Mouse (Mus musculus): Measurements from ENCODE around the gene Spg21. TPM values are rescaled to one million over a fixed set of nuclear protein-coding genes. Genes with fewer than 3 reads are reported as not detected.

Spg21 gene
- total RNA-seq, 2 experiments from 2014 or later = 80.8 to 107 TPM

- ATAC-seq (ENCODE audit: poor library complexity, severe bottlenecking) = peak; percentile 67
Observed at GRCm38 (mm10) chr9:65472769-65473168, 12.0 kb downstream of the Spg21 start.

- ATAC-seq (ENCODE audit: poor library complexity, severe bottlenecking) = no peak
Observed at GRCm38 (mm10) chr9:65479158-65479557, 18.4 kb downstream of the Spg21 start.

DNA sequence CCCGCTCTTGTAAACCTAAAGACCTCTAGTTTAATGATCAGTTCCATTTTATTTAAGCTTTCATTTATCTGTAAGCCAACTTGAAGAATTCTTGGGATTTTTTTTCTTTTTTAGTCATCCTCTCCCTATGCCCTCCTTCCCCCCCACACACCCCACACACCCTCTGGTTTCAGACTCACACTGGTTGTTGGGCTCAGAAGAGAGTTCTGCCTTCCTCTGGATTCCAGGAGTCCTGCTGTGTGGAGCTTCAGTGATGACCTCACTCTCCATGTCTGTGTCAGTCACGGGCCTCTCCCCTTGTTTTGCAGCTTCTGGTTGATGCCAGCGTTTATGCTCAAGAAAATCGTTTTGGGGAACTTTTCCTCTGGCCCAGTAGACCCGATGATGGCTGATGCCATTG lies 19.3 kb downstream of the Spg21 start:
- ATAC-seq (ENCODE audit: poor library complexity, severe bottlenecking) = no peak

DNA sequence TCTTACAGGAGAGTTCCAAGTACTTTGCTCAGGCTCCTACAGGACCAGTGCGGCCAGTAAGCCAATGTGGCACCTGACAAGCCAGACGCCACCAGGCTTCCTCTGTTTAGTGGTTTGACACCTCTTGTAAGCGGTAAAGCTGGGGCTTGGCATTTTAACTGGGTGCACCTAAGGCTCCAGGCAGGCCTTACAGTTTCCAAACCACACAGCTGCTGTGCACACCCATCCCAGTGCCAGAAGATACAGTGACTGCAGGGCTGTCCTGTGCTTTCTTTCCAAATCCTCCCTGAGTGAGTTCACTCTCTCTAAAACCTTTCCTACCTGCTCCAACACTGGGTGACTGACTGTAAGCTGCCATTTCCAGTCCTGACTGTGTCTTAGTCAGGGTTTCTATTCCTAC lies 30.7 kb downstream of the Spg21 start:
- ATAC-seq (ENCODE audit: poor library complexity, severe bottlenecking) = no peak

DNA sequence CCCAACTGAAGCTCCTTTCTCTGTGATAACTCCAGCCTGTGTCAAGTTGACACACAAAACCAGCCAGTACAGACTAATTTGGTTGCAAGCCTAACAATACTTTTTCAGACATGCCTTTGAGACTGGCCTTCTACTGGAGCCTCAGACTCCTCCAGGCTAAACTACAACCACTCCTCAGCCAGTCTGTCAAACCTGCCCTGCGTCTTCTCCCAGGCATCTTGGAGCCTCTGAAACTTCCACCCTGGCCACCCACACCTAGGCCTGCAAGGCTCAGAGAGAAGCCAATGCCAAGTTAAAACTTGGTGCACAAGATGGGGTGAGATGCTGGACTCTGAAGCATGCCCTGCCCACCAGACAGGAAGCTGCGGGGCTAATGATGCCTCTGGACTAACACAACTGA lies 31.6 kb downstream of the Spg21 start:
- no peak for ATAC-seq (ENCODE audit: poor library complexity, severe bottlenecking)

- peak; percentile 88 for ATAC-seq (ENCODE audit: poor library complexity, severe bottlenecking)
Observed at GRCm38 (mm10) chr9:65492851-65493250, 32.1 kb downstream of the Spg21 start.

- no peak for ATAC-seq (ENCODE audit: poor library complexity, severe bottlenecking)
Observed at GRCm38 (mm10) chr9:65502146-65502545, 41.4 kb downstream of the Spg21 start.

DNA sequence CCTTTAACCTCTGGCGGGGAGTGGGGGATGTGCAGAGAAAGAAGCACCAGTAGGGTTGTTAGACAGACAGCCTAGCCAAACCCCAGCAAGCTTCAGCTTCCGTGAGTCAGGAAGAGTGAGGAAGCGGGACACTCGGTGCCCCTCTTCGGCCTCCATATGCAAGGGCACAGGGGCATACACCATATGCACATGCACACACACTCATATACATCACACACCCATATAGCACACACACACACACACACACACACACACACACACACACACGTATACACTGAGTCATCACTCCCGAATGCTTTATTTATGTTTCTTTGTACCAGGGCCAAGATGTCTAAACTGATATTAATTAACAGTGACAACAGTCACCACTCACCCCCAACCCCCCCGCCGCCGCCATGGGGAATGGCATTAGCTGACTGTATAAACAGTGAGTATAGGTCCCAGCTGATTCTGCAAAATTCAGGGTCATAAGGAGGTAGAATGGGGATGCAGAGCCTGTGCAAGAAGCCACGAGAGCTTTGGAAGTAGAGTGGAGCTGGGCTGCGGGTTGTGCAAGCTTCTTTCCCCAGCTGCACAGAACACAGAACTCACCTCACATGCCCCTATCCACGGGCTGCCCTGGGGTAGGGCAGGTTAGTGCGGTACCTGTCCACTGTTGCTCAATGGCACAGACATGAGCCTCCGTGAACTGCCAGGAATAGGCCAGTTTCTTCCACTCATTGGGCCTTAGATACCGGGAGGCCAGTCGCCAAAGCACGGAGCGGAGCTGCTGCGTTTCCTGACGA lies 42.2 kb downstream of the Spg21 start:
- ATAC-seq (ENCODE audit: poor library complexity, severe bottlenecking) = no peak

DNA sequence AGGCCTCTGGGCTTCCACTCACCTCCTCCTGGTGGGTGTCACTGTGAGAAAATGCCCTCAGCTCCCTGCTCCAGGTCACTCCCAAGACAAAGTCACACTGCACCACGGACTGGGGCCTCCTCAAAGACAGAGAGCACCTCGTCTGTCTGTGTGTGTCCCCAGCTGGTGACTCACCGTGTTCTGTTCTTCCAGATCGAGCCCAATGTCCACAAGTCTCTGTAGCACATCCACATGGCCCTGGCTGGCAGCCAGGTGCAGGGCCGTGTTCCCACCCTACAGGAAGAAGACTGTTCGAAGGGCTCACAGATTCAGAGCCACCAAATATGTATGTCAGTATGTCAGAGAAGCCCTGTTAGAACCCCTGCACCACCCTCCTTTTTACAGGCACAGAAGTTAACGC lies 47.7 kb downstream of the Spg21 start:
- no peak for ATAC-seq (ENCODE audit: poor library complexity, severe bottlenecking)

DNA sequence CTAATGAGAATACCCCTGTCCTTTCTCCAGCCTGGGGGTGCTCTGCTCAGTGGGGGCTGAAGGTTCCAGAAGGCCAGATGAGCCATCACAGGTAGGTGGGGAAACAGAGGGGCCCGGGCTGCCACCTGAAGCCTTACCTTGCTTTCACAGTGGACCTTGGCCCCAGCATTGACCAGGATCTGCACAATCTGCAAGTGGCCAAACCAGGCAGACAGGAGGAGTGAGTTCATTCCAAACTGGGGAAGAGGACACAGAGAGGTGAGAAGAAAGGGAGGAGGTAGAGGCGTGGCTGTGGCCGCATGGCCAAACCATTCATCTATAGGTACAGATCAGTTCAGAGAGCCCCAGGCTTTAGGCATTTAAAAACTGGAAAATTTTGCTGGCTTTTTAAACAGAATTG lies 51.8 kb downstream of the Spg21 start:
- no peak for ATAC-seq (ENCODE audit: poor library complexity, severe bottlenecking)

DNA sequence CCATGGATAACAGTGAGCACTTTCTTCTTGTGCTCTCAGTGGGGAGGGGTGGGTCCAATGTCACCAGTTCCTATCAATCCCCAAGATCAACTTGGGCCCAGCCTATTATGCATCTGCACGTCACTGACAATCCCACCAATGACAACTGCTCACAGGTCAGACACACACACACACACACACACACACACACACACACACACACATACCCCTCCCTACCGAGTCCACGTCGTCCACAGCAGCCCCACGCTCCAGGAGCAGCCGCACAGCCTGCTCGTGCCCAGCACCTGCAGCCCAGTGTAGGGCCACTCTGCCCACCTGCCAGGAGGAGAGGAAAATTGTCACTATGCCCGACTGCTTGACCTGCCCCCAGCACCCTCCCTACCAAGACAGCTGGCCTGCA lies 53.7 kb downstream of the Spg21 start:
- no peak for ATAC-seq (ENCODE audit: poor library complexity, severe bottlenecking)

DNA sequence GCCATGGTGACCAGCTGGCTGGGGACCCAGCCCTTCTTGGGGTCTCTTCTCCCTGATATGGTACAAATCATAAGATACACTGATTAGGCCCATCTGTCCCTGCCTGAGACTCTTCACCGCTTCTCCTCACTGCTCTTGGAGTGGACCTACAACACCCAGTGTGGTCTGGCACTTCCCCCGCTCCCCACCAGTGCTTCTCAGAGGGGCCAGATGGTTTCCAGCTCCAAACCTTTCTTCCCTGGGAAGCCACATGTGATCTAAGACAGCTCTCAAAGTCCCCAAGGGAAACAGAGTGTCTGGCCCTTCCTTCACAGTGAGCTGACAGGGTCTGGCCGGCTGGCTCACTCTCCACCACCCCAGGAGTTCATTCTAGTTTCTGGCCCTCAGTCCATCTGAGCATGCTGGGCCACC lies 54.1 kb downstream of the Spg21 start:
- no peak for ATAC-seq (ENCODE audit: poor library complexity, severe bottlenecking)

DNA sequence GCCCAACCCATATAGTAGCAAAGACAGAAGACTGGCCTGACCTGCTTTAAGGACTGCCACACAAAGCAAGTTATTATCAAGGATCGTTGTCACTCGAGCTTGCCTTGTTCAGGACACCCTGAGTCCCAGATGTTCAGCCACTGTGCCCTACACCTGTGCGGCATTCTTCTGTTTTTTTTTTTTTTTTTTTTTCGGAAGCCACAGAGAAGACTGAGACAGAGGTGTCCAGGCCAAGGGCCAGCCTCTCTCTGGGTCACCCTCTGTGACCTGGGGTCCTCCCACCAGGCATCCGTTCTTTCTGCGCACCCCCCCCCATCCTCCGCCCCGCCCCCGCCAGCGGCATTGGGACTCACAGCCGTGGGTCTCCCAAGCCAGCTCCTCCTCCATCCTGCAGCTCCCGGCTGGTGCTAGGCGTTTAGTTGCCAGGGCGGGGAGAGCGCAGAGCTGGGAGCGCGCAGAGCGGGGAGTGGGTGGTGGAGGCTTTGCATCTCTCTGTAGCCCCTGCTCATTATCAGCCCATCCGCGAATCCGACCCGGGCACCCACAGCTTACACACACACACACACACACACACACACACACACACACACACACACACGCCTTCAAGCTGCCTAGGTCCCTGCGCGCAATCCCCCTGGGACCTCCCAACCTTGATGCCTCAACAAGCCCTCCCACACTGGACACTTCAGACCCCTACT lies 59.2 kb downstream of the Spg21 start, which contains the start of gene Ankdd1a:
Ankdd1a (minus strand) TSS at position 387 of the 698 bp plus-strand sequence.
- no peak for ATAC-seq (ENCODE audit: poor library complexity, severe bottlenecking)

- no peak for ATAC-seq (ENCODE audit: poor library complexity, severe bottlenecking)
Observed at GRCm38 (mm10) chr9:65520505-65520876, 59.7 kb downstream of the Spg21 start.

DNA sequence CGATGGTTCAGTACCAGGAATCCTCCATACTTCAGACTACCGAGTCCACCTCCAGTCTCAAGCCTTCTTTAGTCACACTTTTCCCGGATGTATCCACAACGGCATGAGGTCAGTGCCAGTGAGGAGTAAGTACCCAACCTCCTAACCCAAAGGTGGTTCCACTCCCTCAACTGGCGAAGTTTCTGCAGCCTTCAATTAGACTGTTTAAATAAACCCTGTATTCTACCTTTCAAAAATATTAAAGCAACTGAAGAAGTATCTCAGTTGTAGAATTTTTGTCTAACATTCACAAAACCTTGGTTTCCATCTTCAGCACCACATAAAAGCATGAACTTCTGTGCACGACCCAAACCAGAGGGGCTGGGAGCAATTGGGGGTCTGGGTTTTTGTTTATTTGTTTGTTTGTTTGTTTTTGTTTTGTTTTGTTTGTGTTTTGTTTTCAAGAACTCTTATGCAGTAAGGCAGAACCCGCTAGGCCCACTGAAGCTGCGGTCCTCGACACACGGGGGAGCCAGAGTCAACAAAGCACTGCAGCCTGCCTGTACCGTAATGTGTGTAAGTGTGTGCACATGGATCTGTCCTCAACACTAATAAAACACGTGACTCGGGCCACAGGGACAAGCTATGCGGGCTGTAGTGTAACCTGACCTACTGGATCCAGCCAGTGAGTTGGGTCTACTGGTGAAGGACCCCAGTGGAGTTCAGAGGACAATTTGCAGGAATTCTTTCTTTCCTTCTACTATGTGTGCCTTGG lies 63.0 kb downstream of the Spg21 start:
- ATAC-seq (ENCODE audit: poor library complexity, severe bottlenecking) = peak; percentile 99

GRCm38 (mm10) chr9:65525445-65526195 lies 64.9 kb downstream of the Spg21 start:
- ATAC-seq (ENCODE audit: poor library complexity, severe bottlenecking) = no peak

GRCm38 (mm10) chr9:65528417-65529038 lies 67.8 kb downstream of the Spg21 start:
- ATAC-seq (ENCODE audit: poor library complexity, severe bottlenecking) = no peak

GRCm38 (mm10) chr9:65529659-65530058 lies 68.9 kb downstream of the Spg21 start:
- no peak for ATAC-seq (ENCODE audit: poor library complexity, severe bottlenecking)

DNA sequence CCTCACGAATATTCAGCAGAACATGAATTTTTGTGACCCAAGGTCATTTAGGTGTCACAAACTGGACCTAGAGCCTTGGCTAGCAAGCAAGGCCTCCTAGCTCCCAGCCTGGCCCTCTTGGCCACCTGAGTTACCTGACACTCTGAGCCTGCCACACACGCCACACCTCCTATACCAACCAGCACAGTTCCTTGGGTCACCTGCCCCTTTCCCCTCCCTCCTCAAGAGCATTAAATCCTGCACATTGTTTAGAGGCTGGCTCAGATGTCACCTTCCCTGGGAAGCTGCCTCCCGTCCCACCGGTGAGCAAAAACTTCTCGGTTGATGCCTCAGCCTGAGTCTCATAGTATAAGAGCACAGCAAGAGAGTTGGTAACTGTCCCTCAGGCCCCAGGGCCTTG lies 70.5 kb downstream of the Spg21 start:
- no peak for ATAC-seq (ENCODE audit: poor library complexity, severe bottlenecking)

GRCm38 (mm10) chr9:65532986-65533385 lies 72.2 kb downstream of the Spg21 start:
- no peak for ATAC-seq (ENCODE audit: poor library complexity, severe bottlenecking)

Data from megakaryocyte, adult 5-6 weeks (primary cell).